Comparison of ENCODE assay signal across 35 mouse cellular contexts in the genomic region with DNA sequence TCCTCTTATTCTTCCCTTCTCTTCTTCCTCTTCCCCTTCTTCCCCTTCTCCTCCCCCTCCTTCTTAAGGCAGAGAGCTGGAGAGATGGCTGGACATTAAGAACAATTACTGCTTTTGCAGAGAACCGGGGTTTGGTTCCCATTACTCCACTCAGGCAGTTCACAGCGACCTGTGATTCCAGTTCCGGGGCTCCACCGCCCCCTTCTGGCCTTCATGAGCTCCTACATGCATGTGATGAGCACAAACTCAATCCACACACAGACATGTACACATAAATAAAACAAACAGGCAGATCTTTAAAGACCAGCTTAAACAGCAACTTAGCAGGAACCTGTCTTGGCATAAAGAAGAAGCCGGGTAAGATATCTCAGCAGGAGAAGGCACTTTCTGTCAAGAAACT. TPM values are rescaled to one million over a fixed set of nuclear protein-coding genes. Genes with fewer than 3 reads are reported as not detected.
DNase-seq lines count a peak whose midpoint lies in the region; ATAC-seq and TF ChIP-seq lines count a peak whose summit lies in the region.
"Had no signal": no experiment of that assay in that cellular context is flagged by ENCODE, and none has a peak within 500 bp of the region (broad histone marks: within the 10 kb centered on the region; RNA-seq: fewer than 3 reads in every experiment).

No protein-coding gene starts in this region.

- H3K36me3 ChIP-seq in liver, embryonic 14.5 days (replicated peaks; ENCODE audit: control insufficient read depth, insufficient read depth, low read depth): no peaks in the 10 kb centered on the region
- no peaks in the 10 kb centered on the region for H3K36me3 ChIP-seq in liver, embryonic 12.5 days
- H3K36me3 ChIP-seq in ES-E14 (ENCODE audit: control insufficient read depth, insufficient read depth, low read length, poor library complexity, severe bottlenecking): no peaks in the 10 kb centered on the region
- no peaks in the 10 kb centered on the region for H3K36me3 ChIP-seq in small intestine, adult 2 months (ENCODE audit: control insufficient read depth, insufficient read depth, low read length)
- H3K36me3 ChIP-seq: embryonic facial prominence, embryonic 13.5 days; hindbrain, embryonic 10.5 days; hindbrain, embryonic 15.5 days; kidney, embryonic 15.5 days; liver, embryonic 15.5 days; lung, embryonic 15.5 days had no signal

- no peak for DNase-seq in liver, embryonic 14.5 days (ENCODE audit: low read depth in 3 of 3, low spot score in 3 of 3)
- DNase-seq in A20 (ENCODE audit: low read depth, low spot score): peak; percentile 27
- peak; percentile 44 for DNase-seq in ES-E14 (ENCODE audit: low read depth, low spot score)
- DNase-seq in thymus, postnatal 36 days: no peak
- DNase-seq: adrenal gland, postnatal 14 days; B cell, adult 2 months; cerebellum, adult 11 months; cerebellum, adult 9-11 months; forebrain, postnatal 0 days; gastrocnemius, postnatal 10 days; heart, postnatal 14 days; kidney, adult 18-20 months; kidney, postnatal 25 days; left cerebral cortex, postnatal 4 days; midbrain, embryonic 14.5 days; right cerebral cortex, postnatal 25 days; spleen, adult 18-20 months; thymus, adult 2 months; thymus, postnatal 4 days had no signal

- ATAC-seq in liver, embryonic 14.5 days (ENCODE audit: insufficient read depth): no peak
- no peak for ATAC-seq in liver, embryonic 12.5 days
- no peak for ATAC-seq in erythroblast, adult 5-6 weeks (replicated peaks; ENCODE audit: low FRiP score, poor library complexity, severe bottlenecking)
- ATAC-seq: forebrain, postnatal 0 days had no signal

- no peaks in the 10 kb centered on the region for H3K4me1 ChIP-seq in liver, embryonic 14.5 days (replicated peaks; ENCODE audit: control insufficient read depth in 2 of 2, insufficient read depth in 2 of 2, low read length in 1 of 2)
- peaks cover 5% of the 10 kb centered on the region; the same call in 1 of the 2 replicates for H3K4me1 ChIP-seq in liver, embryonic 12.5 days
- peaks cover 0 to 3% of the 10 kb centered on the region in 2 experiments; a peak in 1 of 4 replicates for H3K4me1 ChIP-seq in ES-E14 (ENCODE audit: control insufficient read depth in 2 of 2, insufficient read depth in 2 of 2, low read length in 2 of 2, poor library complexity in 1 of 2)
- no peaks in the 10 kb centered on the region for H3K4me1 ChIP-seq in small intestine, adult 2 months (ENCODE audit: control insufficient read depth, insufficient read depth, insufficient read length, low read length)
- H3K4me1 ChIP-seq: liver, embryonic 15.5 days; lung, embryonic 15.5 days had no signal

- peaks cover 28% of the 10 kb centered on the region for H3K27me3 ChIP-seq in liver, embryonic 14.5 days (ENCODE audit: control insufficient read depth, insufficient read depth, low read length)
- peaks cover 54% of the 10 kb centered on the region for H3K27me3 ChIP-seq in liver, embryonic 12.5 days (replicated peaks)
- peaks cover 26% of the 10 kb centered on the region for H3K27me3 ChIP-seq in small intestine, adult 2 months (ENCODE audit: control insufficient read depth, insufficient read depth, low read length)

- no peak for TF ChIP-seq POLR2A in small intestine, adult 2 months (IDR thresholded peaks at IDR 0.05; ENCODE audit: low read depth, low read length)

- H3K9ac ChIP-seq in liver, embryonic 14.5 days (replicated peaks): no peak overlapping the region
- H3K9ac ChIP-seq in liver, embryonic 12.5 days: no peak overlapping the region
- no peak overlapping the region for H3K9ac ChIP-seq in ES-E14 (ENCODE audit: insufficient read depth, low read depth, low read length, poor library complexity, severe bottlenecking)
- H3K9ac ChIP-seq: embryonic facial prominence, embryonic 13.5 days; forebrain, postnatal 0 days; hindbrain, embryonic 15.5 days; kidney, embryonic 15.5 days; liver, embryonic 15.5 days; lung, embryonic 15.5 days had no signal

- no peak for TF ChIP-seq EP300 in liver, embryonic 14.5 days (IDR thresholded peaks at IDR 0.05; ENCODE audit: low read depth)

- no peak overlapping the region for H3K27ac ChIP-seq in liver, embryonic 14.5 days
- H3K27ac ChIP-seq in liver, embryonic 12.5 days: no peak overlapping the region
- no peak overlapping the region for H3K27ac ChIP-seq in ES-E14 (ENCODE audit: insufficient read depth, low read depth, low read length, poor library complexity, severe bottlenecking)
- H3K27ac ChIP-seq in small intestine, adult 2 months (ENCODE audit: insufficient read depth, low read depth, low read length): no peak overlapping the region
- H3K27ac ChIP-seq: embryonic facial prominence, embryonic 13.5 days; hindbrain, embryonic 10.5 days; hindbrain, embryonic 15.5 days; kidney, embryonic 15.5 days; liver, embryonic 15.5 days; lung, embryonic 15.5 days had no signal

- peak; percentile 50 for TF ChIP-seq CTCF in liver, embryonic 14.5 days (IDR thresholded peaks at IDR 0.05; ENCODE audit: low read depth)
- 0 out of 2 replicates have a peak, but pooled peaks have one; percentile 7 for TF ChIP-seq CTCF in small intestine, adult 2 months (IDR thresholded peaks at IDR 0.05; ENCODE audit: extremely low read depth, insufficient read length, insufficient replicate concordance, low read depth, low read length)

- H3K4me2 ChIP-seq in liver, embryonic 14.5 days (ENCODE audit: low read depth): no peak overlapping the region
- H3K4me2 ChIP-seq in liver, embryonic 12.5 days: no peak overlapping the region
- H3K4me2 ChIP-seq: embryonic facial prominence, embryonic 13.5 days; hindbrain, embryonic 15.5 days; kidney, embryonic 15.5 days; liver, embryonic 15.5 days; lung, embryonic 15.5 days had no signal

- H3K4me3 ChIP-seq in liver, embryonic 14.5 days (ENCODE audit: insufficient read depth in 1 of 2, low read depth in 2 of 2, low read length in 2 of 2): no peak overlapping the region
- H3K4me3 ChIP-seq in liver, embryonic 12.5 days: no peak overlapping the region
- no peak overlapping the region for H3K4me3 ChIP-seq in ES-E14 (ENCODE audit: insufficient read depth in 1 of 2, low read depth in 1 of 2, low read length in 2 of 2, poor library complexity in 1 of 2, severe bottlenecking in 1 of 2)
- no peak overlapping the region for H3K4me3 ChIP-seq in small intestine, adult 2 months (ENCODE audit: low read depth, low read length)
- H3K4me3 ChIP-seq: embryonic facial prominence, embryonic 13.5 days; erythroblast, embryonic 14.5 days; hindbrain, embryonic 10.5 days; hindbrain, embryonic 15.5 days; kidney, embryonic 15.5 days; liver, embryonic 15.5 days; lung, embryonic 15.5 days had no signal

- 44% methylated on average over 5 of the region's 5 CpGs for WGBS in liver, embryonic 14.5 days (ENCODE audit: insufficient replicate concordance)
- 56% methylated on average over 5 of the region's 5 CpGs for WGBS in liver, embryonic 12.5 days (ENCODE audit: insufficient replicate concordance)
- 69% methylated on average over 5 of the region's 5 CpGs for WGBS in small intestine, adult 2 months

- in situ Hi-C loops in ES-E14 (cut with MboI; ENCODE audit: low sequenced_read_pairs in 2 of 2, unreplicated experiment in 2 of 2): no loop called here

- H3K9me3 ChIP-seq in liver, embryonic 14.5 days (ENCODE audit: control insufficient read depth, low read length): no peaks in the 10 kb centered on the region
- H3K9me3 ChIP-seq in liver, embryonic 12.5 days (replicated peaks): no peaks in the 10 kb centered on the region
- no peaks in the 10 kb centered on the region for H3K9me3 ChIP-seq in ES-E14 (ENCODE audit: control insufficient read depth, insufficient read depth, low read depth, low read length)
- H3K9me3 ChIP-seq: embryonic facial prominence, embryonic 13.5 days; hindbrain, embryonic 15.5 days; liver, embryonic 15.5 days; lung, embryonic 15.5 days had no signal

TF ChIP-seq in ES-E14, 5 proteins besides CTCF, POLR2A, EP300 and RAD21:
- TF ChIP-seq MAFK (IDR thresholded peaks at IDR 0.05; ENCODE audit: insufficient read depth, low read depth, low read length) (no peak), ZC3H11A (IDR thresholded peaks at IDR 0.05; ENCODE audit: borderline replicate concordance, low read depth, low read length) (no peak; the same call in 1 of the 2 replicates), ZNF384 (IDR thresholded peaks at IDR 0.05; ENCODE audit: low read depth, low read length) (no peak), CHD2 (IDR thresholded peaks at IDR 0.05; ENCODE audit: low read depth, low read length) (no peak), HCFC1 (IDR thresholded peaks at IDR 0.05; ENCODE audit: borderline replicate concordance, insufficient read depth, low read length) (no peak)
TF ChIP-seq in ES-E14: peak in this region for 0.

RNA-seq across cellular contexts. Expression of a gene that starts 9.5 kb away (rescaled TPM):
- 0.01 and 0.05 TPM in 2 replicates for polyA plus RNA-seq in liver, embryonic 14.5 days (2012; rRNA removed)
- not detected in 2 replicates for polyA plus RNA-seq in liver, embryonic 14.5 days (2014; fragmentation: Nextera tagmentation; extraction: Ambion mirVana)
- 0.08 and 0.12 TPM in 2 replicates for polyA plus RNA-seq in liver, embryonic 12.5 days (2016; fragmentation: Nextera tagmentation; extraction: Ambion mirVana)
- 0.16 and 0.80 TPM in 2 replicates for total RNA-seq in ES-E14 (2012; rRNA removed)
- polyA plus RNA-seq in small intestine, adult 2 months (2012; rRNA removed): 0.15 and 0.33 TPM in 2 replicates
- not detected in 2 replicates for total RNA-seq in erythroblast, adult 5-6 weeks (2015; ENCODE audit: low replicate concordance)
- total RNA-seq in erythroblast, adult 5-6 weeks (2017; ENCODE audit: low replicate concordance): not detected in 2 replicates
- total RNA-seq: common myeloid progenitor, adult 5-6 weeks; granulocyte monocyte progenitor cell, adult 5-6 weeks; heart, postnatal 14 days; megakaryocyte, adult 5-6 weeks; monocyte, adult 5-6 weeks had no signal
- polyA plus RNA-seq: neural tube, embryonic 14.5 days had no signal

RNA-seq across cellular contexts. Expression of a gene that starts 28.2 kb away (rescaled TPM):
- 0.07 and 0.38 TPM in 2 replicates for polyA plus RNA-seq in liver, embryonic 14.5 days (2012; rRNA removed)
- polyA plus RNA-seq in liver, embryonic 14.5 days (2014; fragmentation: Nextera tagmentation; extraction: Ambion mirVana): not detected in 2 replicates
- 0.19 and 0.23 TPM in 2 replicates for polyA plus RNA-seq in liver, embryonic 12.5 days (2016; fragmentation: Nextera tagmentation; extraction: Ambion mirVana)
- 0.27 and 0.32 TPM in 2 replicates for total RNA-seq in ES-E14 (2012; rRNA removed)
- 0.14 and 0.32 TPM in 2 replicates for polyA plus RNA-seq in small intestine, adult 2 months (2012; rRNA removed)
- total RNA-seq in erythroblast, adult 5-6 weeks (2015; ENCODE audit: low replicate concordance): not detected in 2 replicates
- total RNA-seq in erythroblast, adult 5-6 weeks (2017; ENCODE audit: low replicate concordance): not detected in 2 replicates
- total RNA-seq: common myeloid progenitor, adult 5-6 weeks; granulocyte monocyte progenitor cell, adult 5-6 weeks; megakaryocyte, adult 5-6 weeks; monocyte, adult 5-6 weeks had no signal
- polyA plus RNA-seq: heart, embryonic 14.5 days; neural tube, embryonic 14.5 days had no signal

Comparison
In these comparisons a context has a peak if more than half of its experiments do, and no peak if none do; other contexts are left out.
1. DNase-seq: peak in A20 (single experiment) and ES-E14 (single experiment); none in liver, embryonic 14.5 days (0 of 3) and thymus, postnatal 36 days (0 of 2).